Mouse (Mus musculus) neural tube, embryonic 14.5 days (tissue): Measurements from ENCODE around the gene Fthl17b. TPM values are rescaled to one million over a fixed set of nuclear protein-coding genes. Genes with fewer than 3 reads are reported as not detected.
"Not testable (repeated sequence)": the region's sequence is repeated elsewhere in the genome, so short reads cannot be mapped to it uniquely, and the experiment has no call there.

Source experiments
- ATAC-seq: fragments of 200-750 bp; cut with Nextera tagmentation; 2 replicates; pipeline ENCODE4 v1.8.0; 2017; ENCODE audit warnings: low read depth, mild to moderate bottlenecking, moderate TSS enrichment, moderate library complexity
- H3K27ac ChIP-seq: fragments of 300-500 bp; sonication (generic); 2 replicates; pipeline ENCODE4 v1.5.1; 2014; ENCODE audit warnings: low read depth, mild to moderate bottlenecking, control low read depth, low read length, moderate library complexity, mixed read lengths
- H3K27me3 ChIP-seq: fragments of 300-500 bp; sonication (generic); 2 replicates; pipeline ENCODE4 v1.6.1; 2014; ENCODE audit warnings: low read length; ENCODE audit not compliant: control insufficient read depth, insufficient read depth
- H3K36me3 ChIP-seq: fragments of 300-500 bp; sonication (generic); 2 replicates; pipeline ENCODE4 v1.6.1; 2014; ENCODE audit warnings: low read length, mixed read lengths; ENCODE audit not compliant: control insufficient read depth, insufficient read depth
- H3K4me1 ChIP-seq: fragments of 300-500 bp; sonication (generic); 2 replicates; pipeline ENCODE4 v1.6.1; 2014; ENCODE audit warnings: low read length; ENCODE audit not compliant: control insufficient read depth, insufficient read depth
- H3K4me2 ChIP-seq: fragments of 300-500 bp; sonication (generic); 2 replicates; pipeline ENCODE4 v1.6.1; 2014; ENCODE audit warnings: mild to moderate bottlenecking, low read depth, low read length, control low read depth
- H3K4me3 ChIP-seq: fragments of 300-500 bp; sonication (generic); 2 replicates; pipeline ENCODE4 v1.5.1; 2014; ENCODE audit warnings: low read depth, low read length, control low read depth, mixed read lengths
- H3K9ac ChIP-seq: fragments of 300-500 bp; sonication (generic); replicated peaks from 2 replicates; pipeline ENCODE4 v1.6.1; 2014; ENCODE audit warnings: low read depth, mild to moderate bottlenecking, control low read depth, low read length, mixed read lengths
- H3K9me3 ChIP-seq: fragments of 300-500 bp; sonication (generic); 2 replicates; pipeline ENCODE4 v1.6.1; 2016; ENCODE audit warnings: low read length; ENCODE audit not compliant: control insufficient read depth
- WGBS: fragments of 180-500 bp; shearing (Covaris S2); extraction: QIAGEN DNeasy Blood & Tissue Kit; methylation state at CpG from one replicate; pipeline ENCODE4 v1.1.7; 2014; 5-methylcytosine and 5-hydroxymethylcytosine counted together
- polyA plus RNA-seq: library from polyadenylated mRNA; unstranded; fragments of >200 nt; fragmentation: Nextera tagmentation; extraction: Ambion mirVana; gene quantifications from 2 replicates; pipeline ENCODE4 v1.2.1, GENCODE M21; 2014

Fthl17b gene
- not detected in 2 replicates for polyA plus RNA-seq

DNA sequence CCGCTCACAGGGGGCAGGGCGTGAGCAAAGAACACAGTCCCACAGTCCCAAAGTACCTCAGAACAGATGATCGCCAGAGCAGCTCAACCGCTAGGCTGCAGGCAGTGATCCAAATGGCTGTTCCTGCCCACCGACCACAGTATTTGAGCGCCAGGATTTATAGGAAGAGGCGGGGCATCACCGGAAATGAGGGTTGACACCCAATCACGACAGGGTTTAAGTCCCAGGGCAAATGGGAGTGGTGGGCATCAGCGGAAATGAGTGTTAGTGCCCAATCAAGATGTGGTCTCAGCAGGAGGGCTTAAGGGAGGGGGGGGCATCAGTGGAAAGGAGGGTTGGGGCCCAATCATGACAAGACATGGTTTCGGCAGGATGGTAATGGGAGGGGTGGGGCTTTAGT, at the start of gene Fthl17b:
Gene Fthl17b (minus strand): TSS at position 101 of the 400 bp plus-strand sequence.
- H3K27me3 ChIP-seq, H3K4me3 ChIP-seq, H3K9me3 ChIP-seq, H3K36me3 ChIP-seq, H3K4me1 ChIP-seq, ATAC-seq, H3K27ac ChIP-seq, H3K9ac ChIP-seq, H3K4me2 ChIP-seq: not testable (repeated sequence)
- WGBS, result 93% methylated on average over 4 of the region's 11 CpGs

DNA sequence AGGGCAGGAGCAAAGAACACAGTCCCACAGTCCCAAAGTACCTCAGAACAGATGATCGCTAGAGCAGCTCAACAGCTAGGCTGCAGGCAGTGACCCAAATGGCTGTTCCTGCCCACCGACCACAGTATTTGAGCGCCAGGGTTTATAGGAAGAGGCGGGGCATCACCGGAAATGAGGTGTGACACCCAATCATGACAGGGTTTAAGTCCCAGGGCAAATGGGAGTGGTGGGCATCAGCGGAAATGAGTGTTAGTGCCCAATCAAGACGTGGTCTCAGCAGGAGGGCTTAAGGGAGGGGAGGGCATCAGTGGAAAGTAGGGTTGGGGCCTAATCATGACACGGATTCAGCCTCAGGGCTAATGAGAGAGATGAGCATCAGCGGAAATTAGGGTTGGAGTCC, 23.9 kb upstream of the Fthl17b start, which contains the start of gene Fthl17d:
Gene Fthl17d (minus strand): TSS at position 101 of the 400 bp plus-strand sequence.
- no CpG with 5 or more reads among the region's 9 CpGs for WGBS
- H3K4me3 ChIP-seq, H3K27me3 ChIP-seq: not testable (repeated sequence)

DNA sequence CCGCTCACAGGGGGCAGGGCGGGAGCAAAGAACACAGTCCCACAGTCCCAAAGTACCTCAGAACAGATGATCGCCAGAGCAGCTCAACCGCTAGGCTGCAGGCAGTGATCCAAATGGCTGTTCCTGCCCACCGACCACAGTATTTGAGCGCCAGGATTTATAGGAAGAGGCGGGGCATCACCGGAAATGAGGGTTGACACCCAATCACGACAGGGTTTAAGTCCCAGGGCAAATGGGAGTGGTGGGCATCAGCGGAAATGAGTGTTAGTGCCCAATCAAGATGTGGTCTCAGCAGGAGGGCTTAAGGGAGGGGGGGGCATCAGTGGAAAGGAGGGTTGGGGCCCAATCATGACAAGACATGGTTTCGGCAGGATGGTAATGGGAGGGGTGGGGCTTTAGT, 13.7 kb upstream of the Fthl17b start, which contains the start of gene Fthl17c:
Gene Fthl17c (minus strand): TSS at position 101 of the 400 bp plus-strand sequence.
- not testable (repeated sequence) for ATAC-seq, H3K27me3 ChIP-seq, H3K36me3 ChIP-seq, H3K4me1 ChIP-seq, H3K4me3 ChIP-seq, H3K27ac ChIP-seq, H3K4me2 ChIP-seq, H3K9me3 ChIP-seq, H3K9ac ChIP-seq
- WGBS, result no CpG with 5 or more reads among the region's 11 CpGs

More for the DNA sequence above, 23.9 kb upstream of the Fthl17b start, which contains the start of gene Fthl17d:
- not testable (repeated sequence) for H3K27ac ChIP-seq, H3K9me3 ChIP-seq, H3K9ac ChIP-seq, H3K4me2 ChIP-seq, H3K36me3 ChIP-seq, ATAC-seq, H3K4me1 ChIP-seq

GRCm38 (mm10) chrX:8964618-8965017, 1.8 kb upstream of the Fthl17b start:
- H3K9me3 ChIP-seq, H3K4me1 ChIP-seq, H3K4me3 ChIP-seq, H3K36me3 ChIP-seq, H3K27ac ChIP-seq, H3K4me2 ChIP-seq, H3K9ac ChIP-seq, ATAC-seq, H3K27me3 ChIP-seq: not testable (repeated sequence)
- 43% methylated on average over 4 of the region's 4 CpGs for WGBS

DNA sequence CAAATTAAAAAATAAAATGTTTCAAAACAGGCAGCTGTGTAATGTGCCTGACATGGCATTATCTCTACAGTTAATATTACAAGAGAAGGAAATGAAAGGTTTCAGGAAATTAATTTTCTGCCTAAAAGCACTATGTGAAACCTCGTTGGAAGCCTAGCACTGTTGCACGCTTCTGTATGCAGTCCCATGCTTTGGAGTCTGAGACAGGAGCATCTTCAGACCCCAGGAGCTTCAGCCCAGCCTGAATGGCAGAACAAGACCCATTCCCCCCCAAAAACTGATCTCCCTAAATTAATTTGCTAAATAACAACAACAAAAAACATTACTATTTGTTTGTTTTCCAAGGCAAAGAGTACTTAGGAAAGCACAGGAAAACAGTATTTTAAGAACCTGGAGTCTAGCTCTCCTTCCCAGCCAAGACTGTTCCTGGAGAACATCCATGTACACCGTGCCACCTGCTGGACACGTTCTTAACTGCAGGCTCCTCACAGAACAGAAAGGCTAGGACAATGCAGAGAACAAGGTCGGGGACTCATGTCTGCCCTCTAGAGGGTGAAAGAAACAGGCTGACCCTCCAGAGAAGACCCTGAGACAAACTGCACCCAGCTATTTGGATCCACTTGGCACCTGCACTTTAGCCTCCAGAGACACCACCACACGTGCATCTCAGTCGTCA, 14.5 kb downstream of the Fthl17b start:
- not testable (repeated sequence) for H3K4me2 ChIP-seq, H3K9ac ChIP-seq, H3K27ac ChIP-seq, H3K4me1 ChIP-seq, H3K9me3 ChIP-seq, H3K27me3 ChIP-seq, H3K36me3 ChIP-seq, H3K4me3 ChIP-seq
- ATAC-seq, result peak; percentile 90
- WGBS, result 15% methylated on average over 7 of the region's 7 CpGs

DNA sequence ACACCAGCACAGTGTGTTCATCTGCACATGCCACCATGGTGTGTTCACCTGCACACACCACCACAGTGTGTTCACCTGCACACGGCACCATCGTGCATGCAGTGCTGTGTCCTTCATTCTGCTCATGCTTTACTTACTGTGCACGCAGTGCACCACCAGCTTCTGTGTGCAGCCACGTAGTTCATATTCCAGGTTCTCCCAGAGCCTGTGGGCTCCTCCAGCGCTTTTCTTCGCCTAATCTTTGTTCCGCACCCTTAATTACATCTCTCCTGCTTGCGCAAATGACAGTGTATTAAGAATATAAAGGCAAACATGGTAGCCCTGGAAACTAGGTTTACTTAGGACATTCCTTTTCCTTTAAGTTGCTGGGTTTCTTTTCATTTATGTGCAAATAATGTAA, 18.7 kb downstream of the Fthl17b start:
- Histone ChIP-seq H3K27me3 (no peaks in the 10 kb centered on the region), H3K27ac (no peak overlapping the region), H3K9me3 (no peaks in the 10 kb centered on the region), H3K4me3 (no peak overlapping the region), H3K4me1 (no peaks in the 10 kb centered on the region), H3K36me3 (no peaks in the 10 kb centered on the region), H3K4me2 (no peak overlapping the region), H3K9ac (no peak overlapping the region)
- ATAC-seq, result no peak
- WGBS, result 82% methylated on average over 8 of the region's 8 CpGs

DNA sequence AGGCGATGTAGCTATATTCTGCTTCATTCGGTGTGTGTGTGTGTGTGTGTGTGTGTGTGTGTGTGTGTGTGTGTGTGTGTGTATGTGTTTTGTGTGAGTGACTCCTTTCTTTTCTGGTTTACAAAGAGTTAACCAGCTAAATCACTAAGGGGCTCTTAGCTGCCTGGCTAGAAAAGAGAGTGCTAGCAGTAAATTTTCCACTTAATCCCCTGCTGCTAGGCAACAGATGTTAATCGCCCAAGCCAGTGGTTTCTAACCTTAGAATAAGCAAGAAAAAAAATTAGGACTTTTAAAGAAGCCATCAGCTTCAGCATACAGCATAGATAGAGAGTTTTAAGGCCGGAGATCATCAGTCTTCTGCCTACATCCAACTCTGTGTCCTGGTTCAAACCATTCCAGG, 35.5 kb downstream of the Fthl17b start:
- Histone ChIP-seq H3K27me3 (no peaks in the 10 kb centered on the region), H3K36me3 (no peaks in the 10 kb centered on the region), H3K4me1 (no peaks in the 10 kb centered on the region), H3K9ac (no peak overlapping the region), H3K27ac (no peak overlapping the region), H3K4me3 (no peak overlapping the region), H3K4me2 (no peak overlapping the region), H3K9me3 (no peaks in the 10 kb centered on the region)
- peak; percentile 49 for ATAC-seq
- 21% methylated on average over 4 of the region's 4 CpGs for WGBS

DNA sequence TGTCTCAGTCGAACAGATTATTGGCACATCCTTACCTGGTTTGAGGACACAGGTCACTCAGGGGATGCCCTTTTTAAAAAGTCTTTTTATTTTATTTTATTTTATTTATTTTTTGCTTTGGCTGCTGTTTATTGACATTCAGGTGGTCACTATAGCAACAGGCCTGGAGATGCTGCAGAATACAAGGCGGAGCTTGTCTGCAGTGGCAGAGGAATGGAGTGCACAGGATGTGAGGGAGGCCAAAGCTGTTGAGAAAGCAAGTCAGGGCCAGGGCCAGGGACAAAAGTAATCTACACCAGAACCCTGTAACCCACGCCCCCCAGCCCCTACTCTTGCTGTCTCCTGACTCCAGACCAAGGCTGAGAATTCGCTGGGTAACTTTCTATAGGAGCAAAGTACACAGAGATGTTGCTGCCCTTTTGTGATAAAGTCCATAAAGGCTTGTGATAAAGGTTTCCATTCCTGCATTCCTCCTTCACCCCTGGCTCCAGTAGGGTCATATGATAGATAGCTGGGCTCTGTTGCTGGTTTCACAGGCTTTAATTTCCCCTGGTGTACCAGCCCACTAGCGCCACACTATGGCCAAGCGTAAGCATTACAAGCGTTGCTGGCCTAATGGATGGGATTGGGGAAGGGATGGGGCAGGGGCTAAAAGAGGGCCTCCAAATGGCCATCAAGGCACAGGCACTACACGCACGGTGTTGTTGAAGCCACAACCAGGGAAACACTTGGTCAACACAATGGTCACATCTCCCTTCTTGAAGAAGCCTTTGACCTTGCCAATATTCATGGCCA, 40.8 kb downstream of the Fthl17b start:
- Histone ChIP-seq H3K4me2 (no peak overlapping the region), H3K4me1 (no peaks in the 10 kb centered on the region), H3K9ac (no peak overlapping the region), H3K36me3 (no peaks in the 10 kb centered on the region), H3K27ac (no peak overlapping the region), H3K27me3 (no peaks in the 10 kb centered on the region), H3K9me3 (no peaks in the 10 kb centered on the region), H3K4me3 (no peak overlapping the region)
- 54% methylated on average over 9 of the region's 9 CpGs for WGBS
- no peak; the same call in 1 of the 2 replicates for ATAC-seq

- ATAC-seq, result no peak
- Histone ChIP-seq H3K27ac (no peak overlapping the region), H3K4me2 (no peak overlapping the region), H3K4me3 (no peak overlapping the region), H3K27me3 (no peaks in the 10 kb centered on the region), H3K4me1 (no peaks in the 10 kb centered on the region), H3K9me3 (no peaks in the 10 kb centered on the region), H3K36me3 (no peaks in the 10 kb centered on the region), H3K9ac (no peak overlapping the region)
- 81% methylated on average over 4 of the region's 4 CpGs for WGBS
Measured at GRCm38 (mm10) chrX:8921080-8921479, 41.7 kb downstream of the Fthl17b start.
